Mouse (Mus musculus) small intestine, adult 2 months (tissue): Measurements from ENCODE around the gene Hsf4. TPM values are rescaled to one million over a fixed set of nuclear protein-coding genes. Genes with fewer than 3 reads are reported as not detected.

Source experiments
- H3K27ac ChIP-seq: fragments of 200-500 bp; 2 replicates; pipeline ENCODE4 v1.5.1; 2012; ENCODE audit warnings: low read depth, low read length, control low read depth, inconsistent platforms; ENCODE audit not compliant: insufficient read depth
- H3K27me3 ChIP-seq: fragments of 200-500 bp; 2 replicates; pipeline ENCODE4 v1.6.1; 2012; ENCODE audit warnings: mild to moderate bottlenecking, moderate library complexity, low read length, inconsistent platforms; ENCODE audit not compliant: control insufficient read depth, insufficient read depth
- H3K36me3 ChIP-seq: fragments of 200-500 bp; 2 replicates; pipeline ENCODE4 v1.6.1; 2012; ENCODE audit warnings: mild to moderate bottlenecking, low read length, control low read depth, inconsistent platforms; ENCODE audit not compliant: control insufficient read depth, insufficient read depth
- H3K4me1 ChIP-seq: fragments of 200-500 bp; 2 replicates; pipeline ENCODE4 v1.6.1; 2012; ENCODE audit warnings: low read length, inconsistent platforms, mixed read lengths; ENCODE audit not compliant: control insufficient read depth, insufficient read depth, insufficient read length
- H3K4me3 ChIP-seq: fragments of 200-500 bp; 2 replicates; pipeline ENCODE4 v1.5.1; 2012; ENCODE audit warnings: low read depth, mild to moderate bottlenecking, control low read depth, inconsistent platforms, low read length, moderate library complexity
- CTCF ChIP-seq: fragments of 200-500 bp; IDR thresholded peaks from 2 replicates; pipeline ENCODE4 v1.5.1; 2012; ENCODE audit warnings: low read depth, mild to moderate bottlenecking, control low read depth, inconsistent platforms, low read length, moderate library complexity, mixed read lengths; ENCODE audit not compliant: insufficient replicate concordance, insufficient read length; ENCODE audit errors: extremely low read depth
- POLR2A ChIP-seq: fragments of 200-500 bp; IDR thresholded peaks from 2 replicates; pipeline ENCODE4 v1.6.1; 2012; ENCODE audit warnings: low read depth, mild to moderate bottlenecking, control low read depth, inconsistent platforms, low read length, moderate library complexity
- WGBS: fragments of 180-500 bp; shearing (Covaris S2); methylation state at CpG from one replicate; pipeline ENCODE4 v1.1.7; 2018; 5-methylcytosine and 5-hydroxymethylcytosine counted together
- polyA plus RNA-seq: library from polyadenylated mRNA; depleted of rRNA; stranded (reverse); fragments of >200 nt; gene quantifications from 2 replicates; pipeline ENCODE4 v1.2.3, GENCODE M21; 2012

Hsf4 gene
- polyA plus RNA-seq, 1 experiment = 1.3 TPM

DNA sequence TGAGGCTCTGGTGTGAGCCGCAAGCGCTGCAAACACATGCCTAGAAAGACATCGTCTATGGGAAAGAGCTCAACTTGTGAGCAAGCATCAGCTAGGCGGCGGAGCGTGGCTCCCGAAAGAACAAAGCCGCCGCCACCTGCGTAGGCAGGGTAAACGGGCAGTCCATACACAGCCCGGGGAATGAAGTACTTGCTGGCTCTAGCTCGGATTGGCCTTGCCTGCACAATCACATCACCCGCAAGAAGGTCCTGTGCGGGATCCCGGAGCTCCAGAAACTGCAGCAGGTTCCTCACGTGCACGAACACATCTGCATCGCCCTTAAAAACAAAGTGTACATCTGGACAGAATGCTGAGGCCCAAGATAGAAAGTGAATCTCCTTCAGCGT is 15.8 kb upstream of the Hsf4 start:
- Histone ChIP-seq H3K27ac (no peak overlapping the region), H3K27me3 (no peaks in the 10 kb centered on the region), H3K4me1 (peaks cover 11% of the 10 kb centered on the region), H3K36me3 (peaks cover 30% of the 10 kb centered on the region), H3K4me3 (peak overlapping the region; percentile 1; the same call in 1 of the 2 replicates)
- TF ChIP-seq POLR2A (no peak), CTCF (no peak)
- WGBS = 51% methylated on average over 20 of the region's 20 CpGs

DNA sequence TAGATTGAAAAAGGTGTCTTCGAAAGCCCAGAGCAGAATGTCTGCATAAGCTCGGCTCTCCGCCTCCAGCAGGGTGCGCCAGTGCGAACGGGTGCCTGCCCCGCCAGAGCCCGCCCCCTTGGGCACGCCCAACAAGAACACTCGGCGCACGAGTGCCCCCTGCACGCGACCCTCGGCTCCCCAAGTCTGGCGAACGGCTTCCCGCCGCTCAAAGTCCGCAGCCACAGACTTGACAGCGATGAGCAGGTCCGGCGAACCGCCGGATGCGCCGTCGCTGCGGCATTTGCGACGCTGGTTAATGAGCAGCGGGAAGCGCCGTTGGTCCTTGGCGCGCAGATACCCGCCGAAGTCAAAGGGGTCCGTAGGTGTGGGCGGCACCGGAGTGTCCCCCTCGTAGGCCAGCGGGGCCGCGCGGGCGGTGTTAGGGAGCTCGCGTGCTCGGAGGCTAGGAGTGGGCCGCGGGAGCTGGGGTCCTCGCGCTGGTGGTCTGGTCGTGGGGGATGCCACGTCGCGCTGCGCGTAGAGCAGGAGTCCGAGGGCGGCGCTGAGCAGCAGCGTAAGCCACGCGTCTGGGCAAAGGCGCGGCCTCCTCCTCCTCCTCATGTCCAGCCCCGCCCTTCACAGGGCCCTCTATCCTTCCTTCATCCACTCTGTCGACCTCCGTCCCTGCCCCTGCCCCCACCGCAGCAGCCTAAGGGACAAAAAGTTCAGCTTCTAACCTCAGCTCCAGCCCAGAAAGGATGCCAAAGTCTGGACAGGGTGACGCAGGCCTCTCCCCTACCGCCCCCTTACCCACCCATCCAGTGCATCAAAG is 15.2 kb upstream of the Hsf4 start:
- no peak for TF ChIP-seq POLR2A
- TF ChIP-seq CTCF = peak; percentile 84
- WGBS = under 1% methylated on average over 74 of the region's 74 CpGs
- Histone ChIP-seq H3K4me3 (peak overlapping the region; percentile 75), H3K36me3 (peaks cover 31% of the 10 kb centered on the region), H3K27ac (peak overlapping the region; percentile 40; the same call in 1 of the 2 replicates), H3K4me1 (peaks cover 15% of the 10 kb centered on the region), H3K27me3 (no peaks in the 10 kb centered on the region)

DNA sequence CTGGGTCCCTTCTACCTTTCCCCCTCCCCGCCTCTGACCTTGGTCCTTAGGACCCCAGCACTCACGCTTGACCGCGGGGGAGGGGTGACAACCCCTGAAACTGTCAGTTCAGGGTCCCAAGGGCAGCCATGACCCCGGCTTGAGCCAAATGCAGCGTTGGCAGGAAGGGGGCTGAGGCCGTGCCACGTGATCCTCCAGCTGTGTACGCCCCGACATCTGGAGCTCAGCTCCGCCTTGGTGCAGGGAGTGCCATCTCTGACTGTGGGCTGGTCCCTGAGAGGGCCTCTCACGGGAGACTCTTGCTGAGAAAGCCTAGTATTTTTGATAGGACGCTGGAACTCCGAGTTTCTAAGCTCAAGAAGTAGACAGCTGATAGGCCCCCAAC is 14.6 kb upstream of the Hsf4 start, which contains the start of gene B3gnt9:
Gene B3gnt9, minus strand, starts transcription at position 188 of the 385 bp plus-strand sequence.
- H3K4me3 ChIP-seq = peak within 1 kb of the TSS; percentile 75
- H3K27ac ChIP-seq = peak within 1 kb of the TSS; percentile 40; the same call in 1 of the 2 replicates
- peaks cover 21% of the 10 kb centered on the region for H3K4me1 ChIP-seq
- 2% methylated on average over 14 of the region's 14 CpGs for WGBS
- peaks cover 30% of the 10 kb centered on the region for H3K36me3 ChIP-seq
- no peaks in the 10 kb centered on the region for H3K27me3 ChIP-seq
- TF ChIP-seq POLR2A (no peak), CTCF (no peak)

DNA sequence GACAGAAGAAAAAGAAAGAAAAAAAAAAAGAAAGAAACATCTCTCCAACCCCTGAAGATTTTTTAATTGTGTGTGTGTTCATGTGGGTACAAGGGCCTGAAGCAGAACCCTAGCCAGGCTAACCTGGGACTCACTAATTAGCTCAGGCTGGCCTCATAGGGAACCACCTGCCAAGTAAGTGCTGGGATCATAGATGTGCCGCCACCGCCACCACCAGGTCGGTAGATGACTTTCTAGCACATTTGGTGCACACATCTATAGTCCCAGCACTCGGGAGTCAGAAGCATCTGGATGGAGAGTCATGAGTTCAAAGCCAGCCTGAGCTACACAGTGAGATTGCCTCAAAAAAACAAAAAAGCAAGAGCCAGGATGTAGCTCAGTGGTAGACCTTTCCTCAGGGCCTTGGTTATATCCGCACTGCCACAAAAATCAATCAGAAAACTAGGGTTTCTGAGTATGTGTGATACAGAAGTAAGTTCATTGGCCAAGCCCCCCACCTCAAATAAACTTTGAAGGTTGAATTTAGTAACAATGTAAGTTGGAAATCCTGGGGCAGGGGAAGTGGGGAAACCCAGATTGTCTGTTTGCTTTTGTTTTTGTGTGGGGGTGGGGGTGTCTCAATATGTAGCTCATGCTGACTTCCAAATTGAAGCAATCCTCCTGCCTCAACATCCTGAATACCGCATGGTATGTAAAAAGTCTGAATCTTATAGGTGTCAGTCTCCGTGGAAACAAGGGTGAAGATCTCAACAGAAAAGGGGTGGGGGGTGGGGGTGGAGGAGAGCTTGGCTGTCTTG is 12.1 kb upstream of the Hsf4 start:
- Histone ChIP-seq H3K4me1 (peaks cover 38% of the 10 kb centered on the region), H3K4me3 (no peak overlapping the region), H3K27me3 (no peaks in the 10 kb centered on the region), H3K36me3 (peaks cover 13% of the 10 kb centered on the region), H3K27ac (no peak overlapping the region)
- 87% methylated on average over 7 of the region's 7 CpGs for WGBS
- TF ChIP-seq POLR2A (no peak), CTCF (no peak)

DNA sequence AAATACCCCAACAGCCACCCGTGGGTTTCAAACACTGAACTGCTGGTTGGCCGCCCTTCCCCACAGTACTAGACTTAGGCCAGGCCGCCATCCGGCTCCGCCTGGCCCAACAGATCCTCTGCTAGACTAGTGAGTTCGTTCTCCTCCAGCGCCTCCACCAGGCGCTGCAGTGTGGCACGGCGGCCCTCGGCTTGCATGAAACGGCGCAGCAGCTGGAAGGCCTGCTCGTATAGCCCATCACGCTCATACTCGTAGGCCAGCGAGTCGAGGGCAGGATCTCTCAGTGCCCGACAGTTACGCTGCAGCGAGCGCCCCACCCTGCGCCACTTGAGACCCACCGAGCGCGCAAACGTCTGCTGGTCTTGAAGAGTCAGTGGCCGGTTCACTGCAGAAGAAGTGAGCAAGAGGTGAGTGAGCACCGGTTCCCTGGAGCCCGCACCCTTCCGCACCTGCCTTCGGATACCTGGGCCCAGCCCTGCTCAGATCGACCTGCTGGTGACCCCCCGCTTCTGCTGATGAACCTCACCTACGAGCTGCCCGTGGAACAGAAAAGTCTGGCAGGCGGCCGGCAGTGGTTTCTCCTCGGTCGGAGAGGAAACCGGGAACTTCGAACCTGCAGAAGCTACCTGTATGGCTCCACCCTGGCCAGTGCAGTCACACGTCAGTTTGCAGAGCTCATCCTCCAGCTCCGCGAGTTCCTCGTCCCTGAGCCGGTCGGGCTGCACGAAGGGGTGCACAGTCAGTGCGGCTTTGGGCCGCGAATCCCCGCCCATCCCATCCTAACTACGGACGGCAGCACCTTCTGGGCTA is 10.5 kb upstream of the Hsf4 start:
- no peaks in the 10 kb centered on the region for H3K27me3 ChIP-seq
- no peak overlapping the region for H3K27ac ChIP-seq
- 69% methylated on average over 55 of the region's 55 CpGs for WGBS
- TF ChIP-seq CTCF = no peak
- TF ChIP-seq POLR2A = no peak
- H3K4me1 ChIP-seq = peaks cover 38% of the 10 kb centered on the region
- peaks cover 13% of the 10 kb centered on the region for H3K36me3 ChIP-seq
- peak overlapping the region; percentile 36 for H3K4me3 ChIP-seq

DNA sequence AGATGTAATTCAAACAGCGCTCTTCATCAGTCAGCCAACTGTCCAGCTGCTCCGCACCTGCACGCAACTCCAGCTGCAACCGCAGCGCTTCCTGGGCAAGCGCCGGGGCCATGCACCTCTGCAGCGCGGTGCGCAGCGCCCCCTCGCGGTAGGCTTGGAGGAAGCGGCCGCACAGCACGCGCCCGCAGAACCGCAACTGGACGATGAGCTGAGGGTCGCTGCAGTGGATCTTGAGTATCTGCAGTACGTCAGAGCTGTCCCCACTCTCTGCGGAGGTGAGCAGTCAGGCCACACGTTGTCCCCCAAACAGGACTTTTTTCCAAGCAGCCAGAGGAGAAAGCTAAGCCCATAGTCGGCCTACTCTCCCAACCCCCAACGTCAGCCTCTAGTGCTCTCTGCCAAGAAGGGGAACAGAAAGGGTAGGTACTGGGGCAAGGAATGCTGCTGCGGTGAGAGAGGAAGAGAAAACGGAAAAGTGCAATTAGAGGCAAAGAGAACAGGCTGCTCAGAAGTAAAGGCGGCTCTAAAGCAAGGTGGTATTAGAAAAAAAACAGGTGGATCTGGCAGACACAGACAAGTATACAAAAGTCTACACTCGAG is 9.8 kb upstream of the Hsf4 start:
- Histone ChIP-seq H3K36me3 (peaks cover 13% of the 10 kb centered on the region), H3K27ac (no peak overlapping the region), H3K27me3 (no peaks in the 10 kb centered on the region), H3K4me1 (peaks cover 32% of the 10 kb centered on the region), H3K4me3 (peak overlapping the region; percentile 36)
- WGBS = 11% methylated on average over 30 of the region's 30 CpGs
- TF ChIP-seq POLR2A (no peak; the same call in 1 of the 2 replicates), CTCF (peak; percentile 82)
